Mouse (Mus musculus): ENCODE measurements at regions not wholly inside any gene's neighbourhood (a gene's known extent, or its start where the extent isn't known, plus 50 kb on each side); places are given as distances from the start of the nearest gene placed in this dataset.
"Not testable (repeated sequence)": the region's sequence is repeated elsewhere in the genome, so short reads cannot be mapped to it uniquely, and the experiment has no call there.

- DNase-seq (ENCODE audit: low spot score): peak; percentile 16
Observed at GRCm38 (mm10) chr3:46771805-46772204, 323.8 kb upstream of the Pabpc4l start.

DNA sequence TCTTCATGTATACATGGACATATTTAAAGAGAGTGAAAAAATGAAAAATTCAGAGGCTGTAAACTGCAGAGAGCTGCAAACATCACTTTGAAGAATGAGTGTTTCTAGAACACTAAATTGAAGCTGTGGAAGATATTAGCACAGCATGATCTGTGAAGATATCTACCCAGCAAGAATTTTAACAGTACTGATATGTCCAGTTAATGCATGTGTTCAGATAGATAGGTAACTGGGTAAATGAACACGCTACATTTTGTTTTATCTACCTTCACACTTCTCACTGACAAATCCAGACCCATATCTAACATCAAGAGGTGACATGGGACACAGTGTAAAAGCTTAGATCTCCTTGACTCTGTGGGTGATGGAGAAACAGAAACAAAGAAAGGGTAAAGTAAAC lies 316.9 kb upstream of the Pabpc4l start:
- no peak for DNase-seq (ENCODE audit: low spot score)

DNA sequence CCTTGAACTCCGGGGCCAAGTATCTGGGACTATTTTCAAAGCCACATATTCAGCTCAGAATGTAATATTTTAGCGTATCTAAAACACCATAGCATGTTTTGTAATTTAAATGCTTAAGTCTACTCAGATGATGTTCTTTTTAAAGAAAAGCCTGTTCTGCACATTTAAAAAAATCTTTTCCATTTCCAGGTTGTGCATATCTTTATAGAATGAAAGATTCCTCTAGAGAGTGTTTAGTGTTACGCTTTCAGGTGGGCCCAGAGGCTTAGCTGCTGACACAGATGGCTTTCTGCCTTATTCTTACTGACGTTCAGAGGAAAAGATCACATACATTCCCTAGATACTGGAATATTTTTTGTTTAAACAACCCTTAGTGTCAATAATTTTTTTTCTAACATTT lies 310.5 kb upstream of the Pabpc4l start:
- no peak for DNase-seq (ENCODE audit: low spot score)

DNA sequence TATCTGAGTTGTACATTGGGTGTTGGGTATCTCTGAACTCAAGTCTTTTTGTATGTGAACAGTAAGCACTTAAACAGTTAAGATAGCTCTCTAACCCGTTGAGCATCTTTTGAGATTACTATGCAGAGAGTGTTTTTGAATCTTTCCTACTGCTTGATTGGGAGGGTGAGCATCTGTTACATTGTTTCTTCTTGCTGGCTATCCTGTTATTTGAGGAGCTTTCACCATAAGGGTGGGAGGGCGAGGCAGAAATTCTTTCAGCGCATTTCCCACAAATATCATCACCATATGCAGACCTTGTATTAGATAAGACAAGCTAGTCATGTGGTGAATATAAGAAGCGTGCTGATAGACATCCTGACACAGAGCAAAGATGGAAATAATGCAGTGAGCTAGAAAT lies 279.7 kb upstream of the Pabpc4l start:
- DNase-seq (ENCODE audit: low spot score): no peak

- no peak for DNase-seq (ENCODE audit: low spot score)
Observed at GRCm38 (mm10) chr3:46701649-46702048, 253.6 kb upstream of the Pabpc4l start.

GRCm38 (mm10) chr3:46687680-46688420 lies 239.8 kb upstream of the Pabpc4l start:
- not testable (repeated sequence) for DNase-seq (ENCODE audit: low spot score)

Measured in lung, postnatal 25 days (tissue).